Mouse (Mus musculus): ENCODE measurements at regions not wholly inside any gene's neighbourhood (a gene's known extent, or its start where the extent isn't known, plus 50 kb on each side); places are given as distances from the start of the nearest gene placed in this dataset.

DNA sequence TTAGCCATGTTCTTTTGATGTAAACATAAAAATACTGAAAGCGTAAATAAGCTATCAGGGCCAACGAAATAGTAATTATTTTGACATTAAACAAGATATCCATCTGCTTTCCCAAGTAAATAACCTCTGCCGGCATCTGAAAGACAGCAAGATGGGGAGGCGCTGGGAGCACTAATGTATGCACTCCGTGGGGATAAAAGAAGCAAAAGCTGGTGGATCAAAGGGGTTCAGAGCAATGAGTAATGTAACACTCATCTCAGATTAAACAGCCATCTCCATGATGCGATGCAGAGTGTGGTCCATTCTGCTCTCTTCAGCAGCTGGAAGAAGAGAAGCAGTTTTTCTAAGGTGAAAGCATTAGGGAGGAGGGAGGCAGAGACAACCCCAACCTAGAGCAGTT is 128.5 kb upstream of the Atp5g3 start:
- dilution Hi-C loops (cut with MboI; ENCODE audit: extremely low pct_ligation_motif_present, extremely low pct_unique_long_range_greater_than_20kb, low sequenced_read_pairs), result no loop called here
- Histone ChIP-seq H3K9me3 (replicated peaks; ENCODE audit: low read length) (no peaks in the 10 kb centered on the region), H3K27me3 (replicated peaks) (no peaks in the 10 kb centered on the region), H3K27ac (ENCODE audit: insufficient read depth, low read depth) (no peak overlapping the region), H3K9ac (ENCODE audit: insufficient read depth, low read depth) (no peak overlapping the region), H3K79me2 (replicated peaks; ENCODE audit: control insufficient read depth, extremely low read depth, insufficient read depth, poor library complexity, severe bottlenecking) (no peaks in the 10 kb centered on the region), H3K4me1 (ENCODE audit: control insufficient read depth in 1 of 2, insufficient read depth in 2 of 2) (peaks cover 4 to 16% of the 10 kb centered on the region in 2 experiments), H3K4me2 (ENCODE audit: insufficient read depth, low read depth, poor library complexity, severe bottlenecking) (no peak overlapping the region), H3K4me3 (replicated peaks in 1 of 3; ENCODE audit: low read depth in 2 of 3, low read length in 2 of 3, poor library complexity in 1 of 3) (no peak overlapping the region), H3K36me3 (replicated peaks in 1 of 2; ENCODE audit: control insufficient read depth in 1 of 2, insufficient read depth in 1 of 2, low read length in 1 of 2) (no peaks in the 10 kb centered on the region)
- TF ChIP-seq TBP (conservative IDR thresholded peaks at IDR 0.05; ENCODE audit: low read depth, low read length) (no peak), SIN3A (IDR thresholded peaks at IDR 0.05; ENCODE audit: low read length) (no peak), USF1 (IDR thresholded peaks at IDR 0.05; ENCODE audit: low read depth, low read length) (no peak), NRF1 (IDR thresholded peaks at IDR 0.05; ENCODE audit: low read depth, low read length) (no peak)
- in situ Hi-C loops (cut with MboI; ENCODE audit: low pct_ligation_motif_present, low pct_unique_long_range_greater_than_20kb, low sequenced_read_pairs), result no loop called here
- DNase-seq (ENCODE audit: extremely low read depth), result no peak

DNA sequence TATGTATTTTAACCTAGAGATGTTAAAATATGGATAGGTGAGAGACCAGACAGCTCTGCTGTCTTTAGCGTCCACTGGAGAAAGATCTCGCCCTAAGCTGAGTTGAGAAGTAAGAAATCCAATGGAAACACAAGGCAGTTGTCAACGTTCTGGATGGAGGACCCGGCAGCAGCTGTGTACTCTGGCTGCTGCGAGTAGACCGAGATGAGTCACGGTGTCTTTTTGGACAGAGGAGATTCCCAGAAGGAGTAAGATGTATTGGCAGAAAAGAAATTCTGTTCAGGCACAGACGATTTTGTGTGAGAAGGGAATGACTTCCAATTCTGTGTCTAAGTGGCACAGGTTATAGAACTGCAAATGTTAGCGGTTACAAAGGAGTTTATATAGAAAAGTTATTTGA is 124.9 kb upstream of the Atp5g3 start:
- DNase-seq (ENCODE audit: extremely low read depth), result no peak
- H3K27me3 ChIP-seq (replicated peaks), result no peaks in the 10 kb centered on the region
- in situ Hi-C loops (cut with MboI; ENCODE audit: low pct_ligation_motif_present, low pct_unique_long_range_greater_than_20kb, low sequenced_read_pairs), result no loop called here
- no peak overlapping the region for H3K9ac ChIP-seq (ENCODE audit: insufficient read depth, low read depth)
- H3K36me3 ChIP-seq (replicated peaks in 1 of 2; ENCODE audit: control insufficient read depth in 1 of 2, insufficient read depth in 1 of 2, low read length in 1 of 2), result no peaks in the 10 kb centered on the region
- H3K4me1 ChIP-seq (ENCODE audit: control insufficient read depth in 1 of 2, insufficient read depth in 2 of 2), result peaks cover 0 to 9% of the 10 kb centered on the region in 2 experiments; a peak in 2 of 4 replicates
- H3K27ac ChIP-seq (ENCODE audit: insufficient read depth, low read depth), result no peak overlapping the region
- H3K79me2 ChIP-seq (replicated peaks; ENCODE audit: control insufficient read depth, extremely low read depth, insufficient read depth, poor library complexity, severe bottlenecking), result no peaks in the 10 kb centered on the region
- H3K4me3 ChIP-seq (replicated peaks in 1 of 3; ENCODE audit: low read depth in 2 of 3, low read length in 2 of 3, poor library complexity in 1 of 3), result no peak overlapping the region
- dilution Hi-C loops (cut with MboI; ENCODE audit: extremely low pct_ligation_motif_present, extremely low pct_unique_long_range_greater_than_20kb, low sequenced_read_pairs), result no loop called here
- TF ChIP-seq ZC3H11A (IDR thresholded peaks at IDR 0.05; ENCODE audit: low read depth, low read length), result no peak
- TF ChIP-seq MAX (IDR thresholded peaks at IDR 0.05; ENCODE audit: low read length), result no peak
- no peak for TF ChIP-seq TBP (conservative IDR thresholded peaks at IDR 0.05; ENCODE audit: low read depth, low read length)
- TF ChIP-seq EP300 (IDR thresholded peaks at IDR 0.05; ENCODE audit: low read length), result no peak
- no peak for TF ChIP-seq HCFC1 (IDR thresholded peaks at IDR 0.05; ENCODE audit: low read depth, low read length)
- no peak for TF ChIP-seq JUND (conservative IDR thresholded peaks at IDR 0.05; ENCODE audit: low read depth, low read length)
- TF ChIP-seq PAX5 (IDR thresholded peaks at IDR 0.05; ENCODE audit: low read length), result no peak
- no peak for TF ChIP-seq ZMIZ1 (IDR thresholded peaks at IDR 0.05; ENCODE audit: low read depth, low read length)
- TF ChIP-seq ELF1 (IDR thresholded peaks at IDR 0.05; ENCODE audit: low read depth, low read length), result no peak
- no peak for TF ChIP-seq E2F4 (IDR thresholded peaks at IDR 0.05; ENCODE audit: insufficient replicate concordance, low read depth, low read length)
- no peak for TF ChIP-seq USF1 (IDR thresholded peaks at IDR 0.05; ENCODE audit: low read depth, low read length)
- no peaks in the 10 kb centered on the region for H3K9me3 ChIP-seq (replicated peaks; ENCODE audit: low read length)
- no peak overlapping the region for H3K4me2 ChIP-seq (ENCODE audit: insufficient read depth, low read depth, poor library complexity, severe bottlenecking)
